In the genomic region with DNA sequence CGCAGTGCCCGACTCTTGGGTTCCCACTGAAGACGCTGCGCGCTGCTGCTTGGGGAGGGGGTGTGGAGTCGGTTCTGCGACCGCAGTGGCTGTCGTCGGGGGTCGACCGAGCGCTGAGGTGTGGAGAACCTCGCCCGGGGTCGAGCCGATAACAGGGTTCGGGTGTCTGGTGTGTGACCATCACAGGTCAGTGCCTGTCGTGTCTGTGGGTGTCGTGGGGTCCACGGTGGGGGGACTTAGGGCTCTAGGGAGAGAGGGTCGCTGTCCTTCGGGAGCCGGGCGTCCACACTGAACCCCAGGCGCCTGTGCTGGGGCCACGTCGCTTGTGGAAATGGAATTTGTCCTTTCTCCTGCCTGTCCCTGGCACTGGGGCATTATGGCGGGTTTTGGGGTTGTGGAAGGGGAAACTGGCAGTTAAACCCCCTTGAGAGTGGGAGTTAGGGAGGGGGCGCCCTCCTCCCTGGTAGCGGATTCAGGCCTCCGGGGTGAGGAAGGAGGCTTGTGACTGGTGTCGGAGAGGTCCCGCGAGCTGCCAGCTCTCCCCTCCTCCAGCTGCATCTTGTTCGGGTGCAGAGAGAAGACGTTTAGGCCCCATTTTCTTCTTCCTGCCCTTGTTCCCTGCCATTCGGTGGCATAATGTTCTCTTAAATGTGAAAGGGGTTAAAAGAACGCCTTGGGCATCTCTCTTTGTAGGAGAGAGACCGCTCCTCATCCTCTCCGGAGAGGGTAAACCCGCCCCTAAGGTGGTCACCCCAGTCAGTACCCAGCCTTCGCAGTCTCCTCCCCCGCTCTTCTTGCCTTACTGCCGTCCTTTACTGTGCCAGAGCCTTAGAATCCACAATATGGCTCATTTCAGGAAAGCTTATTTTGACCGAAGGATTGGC, we compare ENCODE assay signal across 8 mouse cellular contexts. TPM values are rescaled to one million over a fixed set of nuclear protein-coding genes. Genes with fewer than 3 reads are reported as not detected.
A peak's percentile ranks its signal among the peaks of the same experiment; 100 is the strongest.
DNase-seq lines count a peak whose midpoint lies in the region; ATAC-seq and TF ChIP-seq lines count a peak whose summit lies in the region.

No protein-coding gene starts in this region.

- TF ChIP-seq POLR2A in ES-Bruce4 (IDR thresholded peaks at IDR 0.05; ENCODE audit: insufficient read depth, low read length): no peak
- TF ChIP-seq POLR2A in olfactory bulb, adult 2 months (IDR thresholded peaks at IDR 0.05; ENCODE audit: insufficient read depth, low read depth, low read length): no peak

- intact Hi-C loops in heart, postnatal 14 days (cut with DNase I): loop anchor here (5.0 kb wide), 1 partner anchor 37 kb away; no protein-coding TSS in a partner anchor

- peak; percentile 45 for DNase-seq in c-Kit-positive CD71-positive TER-119-negative erythroid progenitor cells, embryonic 14.5 days (ENCODE audit: low read depth)
- DNase-seq in forebrain, embryonic 14.5 days (ENCODE audit: low spot score): peak; percentile 79
- peak; percentile 61 to 63 for DNase-seq in heart, postnatal 14 days
- peak; percentile 54 to 59 for DNase-seq in layer of hippocampus, adult 2 months (ENCODE audit: low spot score in 2 of 2)
- peak; percentile 66 to 72 for DNase-seq in thymus, adult 18-20 months

- peak overlapping the region; percentile 94 for H3K9ac ChIP-seq in ES-Bruce4 (ENCODE audit: low read depth, poor library complexity, severe bottlenecking)
- H3K9ac ChIP-seq in forebrain, embryonic 14.5 days (ENCODE audit: low read length): peak overlapping the region; percentile 99
- peak overlapping the region; percentile 94 for H3K9ac ChIP-seq in lung, embryonic 15.5 days

- TF ChIP-seq EP300 in ES-Bruce4 (IDR thresholded peaks at IDR 0.05; ENCODE audit: insufficient read depth, low read depth, low read length): no peak

- no peaks in the 10 kb centered on the region for H3K4me1 ChIP-seq in ES-Bruce4 (ENCODE audit: control insufficient read depth, insufficient read depth, low read length)
- peaks cover 13% of the 10 kb centered on the region for H3K4me1 ChIP-seq in forebrain, embryonic 14.5 days (ENCODE audit: control insufficient read depth, insufficient read depth, low read length)
- peaks cover 29% of the 10 kb centered on the region for H3K4me1 ChIP-seq in lung, embryonic 15.5 days
- H3K4me1 ChIP-seq in olfactory bulb, adult 2 months (ENCODE audit: control insufficient read depth, insufficient read depth, low read length): no peaks in the 10 kb centered on the region

- no peaks in the 10 kb centered on the region for H3K27me3 ChIP-seq in ES-Bruce4 (ENCODE audit: control insufficient read depth, insufficient read depth, low read length, poor library complexity, severe bottlenecking)
- no peaks in the 10 kb centered on the region for H3K27me3 ChIP-seq in forebrain, embryonic 14.5 days (replicated peaks; ENCODE audit: control insufficient read depth, insufficient read depth, low read length)
- H3K27me3 ChIP-seq in lung, embryonic 15.5 days: no peaks in the 10 kb centered on the region

- peak overlapping the region; percentile 91 for H3K4me2 ChIP-seq in forebrain, embryonic 14.5 days (ENCODE audit: low read length)
- H3K4me2 ChIP-seq in lung, embryonic 15.5 days: peak overlapping the region; percentile 77

- TF ChIP-seq CTCF in ES-Bruce4 (IDR thresholded peaks at IDR 0.05; ENCODE audit: low read depth, low read length): no peak
- TF ChIP-seq CTCF in layer of hippocampus, adult 2 months (conservative IDR thresholded peaks at IDR 0.05): peak; percentile 29; the same call in 1 of the 2 replicates
- no peak for TF ChIP-seq CTCF in olfactory bulb, adult 2 months (IDR thresholded peaks at IDR 0.05; ENCODE audit: insufficient read depth, low read depth, low read length)

- no peaks in the 10 kb centered on the region for H3K36me3 ChIP-seq in ES-Bruce4 (ENCODE audit: control insufficient read depth, insufficient read depth, low read length, poor library complexity, severe bottlenecking)
- no peaks in the 10 kb centered on the region for H3K36me3 ChIP-seq in forebrain, embryonic 14.5 days (ENCODE audit: control insufficient read depth, insufficient read depth, low read length)
- H3K36me3 ChIP-seq in lung, embryonic 15.5 days: no peaks in the 10 kb centered on the region

- H3K9me3 ChIP-seq in ES-Bruce4 (replicated peaks; ENCODE audit: control insufficient read depth, insufficient read depth, low read length, poor library complexity, severe bottlenecking): no peaks in the 10 kb centered on the region
- H3K9me3 ChIP-seq in forebrain, embryonic 14.5 days (replicated peaks; ENCODE audit: control insufficient read depth, low read length): no peaks in the 10 kb centered on the region
- no peaks in the 10 kb centered on the region for H3K9me3 ChIP-seq in lung, embryonic 15.5 days

- H3K27ac ChIP-seq in ES-Bruce4 (ENCODE audit: insufficient read depth, low read length): peak overlapping the region; percentile 64
- H3K27ac ChIP-seq in forebrain, embryonic 14.5 days (ENCODE audit: low read depth, low read length): peak overlapping the region; percentile 100
- H3K27ac ChIP-seq in layer of hippocampus, adult 2 months: peak overlapping the region; percentile 100
- H3K27ac ChIP-seq in lung, embryonic 15.5 days: peak overlapping the region; percentile 100
- H3K27ac ChIP-seq in olfactory bulb, adult 2 months (ENCODE audit: insufficient read depth, low read depth, low read length): peak overlapping the region; percentile 99

- ATAC-seq in forebrain, embryonic 14.5 days: peak; percentile 13
- peak; percentile 1; the same call in 1 of the 2 replicates for ATAC-seq in lung, embryonic 15.5 days (ENCODE audit: borderline replicate concordance, extremely low read depth, low FRiP score, low TSS enrichment)

- under 1% methylated on average over 46 of the region's 46 CpGs for WGBS in forebrain, embryonic 14.5 days
- WGBS in lung, embryonic 15.5 days: under 1% methylated on average over 46 of the region's 46 CpGs
- WGBS in olfactory bulb, adult 2 months: under 1% methylated on average over 46 of the region's 46 CpGs

- peak overlapping the region; percentile 87 for H3K4me3 ChIP-seq in ES-Bruce4 (ENCODE audit: low read depth, low read length)
- peak overlapping the region; percentile 96 for H3K4me3 ChIP-seq in forebrain, embryonic 14.5 days (ENCODE audit: low read depth, low read length)
- H3K4me3 ChIP-seq in layer of hippocampus, adult 2 months: peak overlapping the region; percentile 97
- H3K4me3 ChIP-seq in lung, embryonic 15.5 days: peak overlapping the region; percentile 94
- peak overlapping the region; percentile 65 for H3K4me3 ChIP-seq in olfactory bulb, adult 2 months (ENCODE audit: insufficient read depth, low read depth, low read length)

RNA-seq across cellular contexts. Expression of gene Kmt2e, which starts 0.6 kb away (rescaled TPM):
- polyA plus RNA-seq in ES-Bruce4 (2011; ENCODE audit: insufficient read depth, insufficient read length, low read depth, missing spikeins): 36.5 and 40.3 TPM in 2 replicates
- 131 and 154 TPM in 2 replicates for polyA plus RNA-seq in forebrain, embryonic 14.5 days (2014; fragmentation: Nextera tagmentation; extraction: Ambion mirVana)
- total RNA-seq in heart, postnatal 14 days (2021): 10 to 100 TPM; 54.3 to 56.7 TPM
- 10 to 100 TPM; 90.6 to 93.1 TPM for total RNA-seq in layer of hippocampus, adult 2 months (2021)
- polyA plus RNA-seq in lung, embryonic 15.5 days (2015; fragmentation: Nextera tagmentation; extraction: Ambion mirVana): 94.8 and 99.4 TPM in 2 replicates
- polyA plus RNA-seq in olfactory bulb, adult 2 months (2012; ENCODE audit: insufficient read depth, insufficient read length, low replicate concordance, missing spikeins): 94.8 and 315 TPM in 2 replicates

Comparison
In these comparisons a context has a peak if more than half of its experiments do, and no peak if none do; other contexts are left out.
1. Peak in every context shown above with its lines: DNase-seq, ATAC-seq, H3K4me3 ChIP-seq and H3K27ac ChIP-seq.